Mouse (Mus musculus): Measurements from ENCODE around the gene Syt1.
A peak's percentile ranks its signal among the peaks of the same experiment; 100 is the strongest.

Gene Syt1

DNA sequence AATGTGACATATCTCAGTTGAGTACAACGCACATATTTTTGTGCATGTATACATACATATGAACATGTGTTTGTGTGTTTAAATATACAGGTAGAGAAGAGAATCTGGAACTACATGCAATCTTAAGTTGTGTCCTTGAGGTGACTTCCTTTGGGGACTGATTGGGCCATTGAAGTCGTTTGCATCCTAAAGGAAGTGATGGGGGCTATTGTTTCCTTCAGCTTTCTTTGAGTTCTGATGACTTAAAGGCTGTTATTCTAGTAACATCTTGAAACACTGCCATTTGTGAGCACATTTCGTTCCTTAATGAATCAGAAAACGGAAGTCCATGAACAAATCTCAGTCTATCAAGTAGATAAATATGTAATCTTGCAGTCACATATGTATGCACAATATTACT, 438.0 kb downstream of the Syt1 start:
- no peak for DNase-seq (ENCODE audit: low spot score)

DNA sequence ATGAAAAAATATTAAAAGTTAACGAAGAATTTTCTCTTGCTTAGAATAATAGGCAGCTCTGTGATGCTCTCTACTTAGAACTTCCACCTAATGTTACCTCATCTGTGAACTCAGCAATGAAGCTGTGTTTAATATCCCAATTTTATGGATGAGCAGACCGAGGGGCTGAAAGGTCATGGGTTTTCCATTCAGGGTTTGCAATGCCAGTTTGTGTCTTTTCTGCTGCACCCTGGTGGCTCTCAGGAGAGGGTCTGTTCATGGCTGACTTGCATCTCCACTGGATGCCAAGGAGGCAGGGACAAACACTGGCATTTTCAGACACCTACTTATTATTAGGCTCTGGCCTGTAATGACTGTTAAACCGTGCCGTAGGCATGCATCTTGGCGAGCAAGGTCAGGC, 439.7 kb downstream of the Syt1 start:
- no peak for DNase-seq (ENCODE audit: low spot score)

DNA sequence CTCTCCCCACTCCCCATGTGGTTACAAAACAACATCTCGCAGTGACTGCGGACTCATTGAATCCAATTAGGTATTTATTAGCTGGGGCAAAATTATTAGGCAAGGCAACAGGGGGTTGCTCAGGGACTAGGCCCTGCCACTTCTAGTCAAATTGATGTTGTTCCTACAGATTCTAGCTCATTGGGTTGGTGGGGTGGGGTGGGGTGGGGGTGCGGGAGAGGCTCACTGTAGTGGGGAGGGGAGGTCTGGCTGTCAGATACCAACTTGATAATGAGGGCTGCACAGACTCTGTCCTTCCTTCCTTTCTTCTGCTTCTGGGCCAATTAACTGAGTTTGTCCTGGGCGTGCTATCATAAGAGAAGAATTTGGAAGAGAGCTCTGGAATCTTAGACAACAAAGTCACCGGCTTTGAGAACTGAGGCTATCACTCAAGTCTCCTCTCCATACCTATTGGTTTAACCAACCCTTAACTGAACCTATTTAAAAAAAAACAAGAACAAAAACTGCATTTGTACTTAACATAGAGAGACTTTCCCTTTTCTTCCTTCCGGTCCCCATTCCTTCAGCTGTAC, 441.1 kb downstream of the Syt1 start:
- DNase-seq (ENCODE audit: low spot score): no peak

DNA sequence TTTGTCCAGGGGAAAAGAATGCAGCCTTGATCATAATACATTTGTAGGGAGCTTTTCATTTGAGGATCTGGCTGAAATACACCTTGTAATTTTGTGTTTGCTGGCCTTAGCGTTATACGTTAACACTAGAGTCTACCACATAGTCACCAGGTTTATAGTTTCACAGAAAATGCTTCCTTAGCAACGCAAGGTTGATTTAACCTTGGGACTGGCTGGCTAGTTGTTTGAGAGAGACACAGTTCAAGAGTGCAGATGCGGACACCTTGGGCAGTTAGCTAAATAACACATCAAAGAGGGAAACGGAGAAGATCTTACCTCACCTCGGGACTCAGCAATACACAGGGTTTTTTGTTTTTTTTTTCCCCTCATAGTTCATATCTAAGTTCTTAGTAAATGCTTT, 441.9 kb downstream of the Syt1 start:
- no peak for DNase-seq (ENCODE audit: low spot score)

DNA sequence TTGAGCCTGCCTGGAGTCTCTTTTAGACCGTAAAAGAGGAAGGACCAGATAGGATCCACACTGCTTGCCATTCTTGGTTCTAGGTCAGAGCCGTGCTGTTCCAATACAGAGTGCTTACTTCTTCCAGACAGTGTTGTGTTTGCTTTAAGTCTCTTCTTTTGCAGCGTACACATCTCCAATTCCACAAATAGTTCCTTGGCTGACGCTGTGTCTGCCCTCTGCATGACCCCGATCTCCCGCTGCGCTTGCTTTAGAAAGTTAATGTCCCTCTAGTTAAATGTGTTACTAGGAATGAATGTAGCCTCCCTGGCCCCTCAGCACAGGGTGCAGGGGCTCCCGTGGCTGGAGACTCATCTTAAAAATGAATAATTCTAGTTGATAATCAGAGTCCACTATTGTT, 442.6 kb downstream of the Syt1 start:
- no peak for DNase-seq (ENCODE audit: low spot score)

DNA sequence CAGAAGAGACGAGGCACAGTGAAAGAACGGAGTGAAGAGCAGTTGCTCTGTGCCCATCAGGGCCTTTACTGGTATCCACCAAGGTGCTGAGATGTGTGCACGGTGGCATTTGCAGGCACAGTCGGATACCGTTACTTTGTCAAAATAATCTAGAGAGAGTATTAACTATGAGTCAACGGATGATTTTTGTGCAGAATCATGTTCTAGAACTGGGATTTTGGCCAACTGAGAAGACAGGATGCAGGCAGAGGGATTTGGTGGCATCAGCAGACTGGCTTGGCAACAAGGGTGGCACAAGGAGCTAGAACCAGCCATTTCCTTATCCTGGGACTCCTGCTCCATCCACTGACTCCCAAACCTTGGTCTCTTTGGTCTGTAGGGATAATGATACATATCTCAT, 443.3 kb downstream of the Syt1 start:
- DNase-seq (ENCODE audit: low spot score): no peak

DNA sequence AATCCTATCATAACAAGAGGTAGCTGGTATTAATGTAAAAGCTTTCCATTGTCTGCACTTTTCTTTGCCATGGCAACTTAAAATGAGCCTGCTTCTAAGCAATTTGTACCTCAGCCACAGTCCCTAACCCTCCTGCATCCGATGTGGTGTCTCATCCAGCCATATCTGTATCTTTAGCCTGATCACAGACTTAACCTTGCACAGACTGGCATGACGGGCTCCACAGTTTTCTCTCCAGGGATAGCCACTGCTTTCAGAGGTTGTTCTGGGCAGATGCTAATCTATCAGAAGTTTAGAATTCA, 451.2 kb downstream of the Syt1 start:
- no peak for DNase-seq (ENCODE audit: low spot score)

DNA sequence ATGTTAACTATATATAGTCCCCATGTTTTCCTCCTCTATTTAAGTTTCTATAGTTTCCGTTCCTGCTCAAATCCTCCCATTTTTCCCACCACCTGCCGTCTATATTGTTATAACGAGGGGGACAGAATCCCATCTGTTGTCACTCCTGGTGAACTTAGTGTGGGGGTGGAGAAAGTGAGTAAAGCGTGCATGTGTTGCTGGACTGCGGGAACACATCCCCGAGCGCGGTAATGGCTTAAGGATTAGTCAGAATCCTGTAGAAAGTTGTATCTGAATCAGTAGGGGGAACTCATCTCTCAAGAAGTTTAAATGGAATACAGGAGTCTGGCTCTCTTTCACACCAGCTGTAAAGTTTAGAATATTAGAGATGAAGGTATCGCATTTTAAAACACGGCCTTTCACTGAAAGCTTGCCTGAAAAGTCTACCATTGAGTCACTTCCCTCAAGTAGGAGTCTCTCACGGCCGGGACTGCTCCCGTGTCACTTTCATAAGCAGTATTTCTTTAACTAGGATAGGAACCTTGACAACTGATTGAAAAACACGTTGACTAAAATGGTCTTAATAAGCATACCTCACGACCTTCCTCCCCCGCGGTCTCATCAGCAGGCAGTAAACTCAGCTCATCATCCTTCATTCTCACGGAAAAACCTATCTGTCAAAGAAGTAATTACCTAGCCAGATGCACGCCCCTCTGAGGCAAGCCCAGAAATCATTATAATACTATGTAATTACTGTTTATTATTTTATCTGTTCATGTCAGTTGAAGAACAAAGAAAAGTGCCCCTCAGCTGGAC, 451.8 kb downstream of the Syt1 start:
- no peak for DNase-seq (ENCODE audit: low spot score)

DNA sequence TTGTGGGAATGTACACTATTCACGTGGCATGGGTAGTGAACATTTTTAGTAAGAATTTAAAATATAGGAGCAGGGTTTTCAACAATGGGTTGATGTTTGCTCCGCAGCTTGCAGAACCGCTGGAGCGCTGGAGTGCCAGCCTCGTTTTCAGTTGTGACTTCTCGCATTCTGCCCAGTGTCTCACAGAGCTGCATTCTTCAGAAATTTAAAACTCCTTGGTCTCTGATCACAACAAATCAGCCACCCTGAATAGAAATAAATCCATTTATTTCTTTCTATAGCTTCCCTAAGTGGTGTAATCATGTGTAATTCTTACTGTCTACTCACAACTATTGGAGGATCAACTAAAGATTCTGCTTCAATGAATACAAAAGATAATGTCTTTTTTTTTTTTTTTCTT, 458.2 kb downstream of the Syt1 start:
- DNase-seq (ENCODE audit: low spot score): no peak

DNA sequence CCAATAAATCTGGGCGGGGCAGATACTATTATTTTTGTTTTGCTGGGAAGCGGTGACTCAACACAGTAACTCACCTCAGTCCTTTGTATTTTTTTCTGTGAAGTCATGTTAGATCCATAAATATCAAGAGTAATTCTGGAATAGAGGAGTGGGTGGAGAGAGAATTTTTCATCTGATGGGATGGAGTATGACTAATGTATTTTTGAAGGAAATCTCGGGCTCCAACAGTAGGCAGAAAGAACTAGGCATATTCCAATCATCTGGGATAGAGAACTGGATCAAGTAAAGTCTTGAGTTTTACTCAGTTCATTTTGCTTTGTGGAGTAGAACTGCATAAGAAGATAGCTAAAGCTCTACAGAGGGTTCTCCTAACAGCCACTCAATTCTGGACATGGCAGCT, 465.1 kb downstream of the Syt1 start:
- DNase-seq (ENCODE audit: low spot score): no peak

DNA sequence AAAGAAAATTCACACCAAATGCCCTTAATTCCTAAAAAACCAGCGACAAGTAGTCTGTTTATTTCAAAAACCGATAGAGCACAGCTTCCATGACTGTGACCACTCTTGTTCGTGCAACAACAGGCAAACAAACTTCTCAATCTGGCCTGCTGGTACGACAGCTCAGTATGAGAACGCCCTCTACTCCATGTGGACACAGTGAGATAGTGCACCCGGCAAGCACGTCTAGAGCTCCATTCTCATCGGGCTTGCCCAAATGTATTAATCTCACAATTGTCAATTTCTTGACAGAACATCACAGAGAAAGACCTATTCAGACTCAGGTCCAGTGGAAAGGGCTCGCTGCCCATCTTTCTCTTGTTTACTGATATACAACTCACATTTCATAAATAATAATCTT, 469.2 kb downstream of the Syt1 start:
- DNase-seq (ENCODE audit: low spot score): no peak

DNA sequence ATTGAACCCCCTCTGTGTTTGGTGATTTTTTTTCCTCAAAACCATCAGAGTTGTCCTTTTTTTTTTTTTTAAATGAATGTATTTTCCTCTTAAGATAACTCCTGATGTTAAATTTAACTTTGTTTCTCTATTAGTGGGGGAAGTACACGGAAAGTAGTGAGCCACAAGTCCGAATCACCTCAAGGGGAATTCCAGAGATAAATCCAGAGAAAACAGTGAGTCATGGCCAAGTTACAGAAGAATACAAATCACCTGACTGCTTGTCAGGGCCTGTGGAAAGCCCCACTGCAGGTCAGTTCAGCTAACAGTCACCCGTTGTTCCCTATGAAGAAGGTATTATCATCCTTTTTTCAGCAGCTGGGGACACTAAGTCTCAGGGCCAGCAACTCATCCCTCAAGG, 472.2 kb downstream of the Syt1 start:
- DNase-seq (ENCODE audit: low spot score): no peak

DNA sequence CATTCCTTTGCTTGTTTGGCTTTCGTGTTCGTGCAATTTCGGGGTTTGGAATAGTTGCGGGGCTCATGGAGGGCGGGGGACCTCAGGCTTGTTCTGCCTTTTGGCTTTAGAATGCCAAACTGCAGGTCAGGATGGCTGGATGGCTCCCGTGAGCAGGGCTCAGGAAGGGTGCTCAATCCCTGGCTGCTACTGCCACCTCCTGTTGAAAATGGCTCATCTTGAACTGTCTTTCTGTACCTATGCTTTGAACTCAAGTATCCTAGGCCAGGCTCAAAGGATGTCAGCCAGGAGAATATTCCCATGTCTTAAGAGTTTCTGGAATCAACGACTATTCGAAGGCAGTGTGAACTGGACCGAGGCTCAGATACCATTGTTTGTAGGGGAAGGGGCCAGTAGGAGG, 473.1 kb downstream of the Syt1 start:
- DNase-seq (ENCODE audit: low spot score): peak; percentile 1

DNA sequence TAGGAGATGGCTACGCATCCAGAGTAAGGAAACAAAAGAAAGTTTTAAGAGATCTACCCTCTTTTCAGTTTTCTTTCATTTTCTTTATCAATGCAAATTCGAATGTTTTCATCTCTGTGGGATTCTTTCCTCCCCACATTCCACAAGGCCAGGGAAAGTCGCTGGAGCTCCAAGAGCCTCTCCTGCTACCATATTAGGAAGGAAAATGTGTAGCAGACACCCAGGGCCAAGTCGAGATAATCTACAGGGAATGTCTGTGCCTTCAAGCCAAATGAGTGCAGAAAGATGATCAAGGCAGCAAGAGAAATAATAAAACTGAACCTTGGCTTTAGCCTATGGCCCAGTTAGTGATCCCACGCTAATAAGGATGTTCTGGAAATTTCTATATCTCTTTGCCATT, 474.9 kb downstream of the Syt1 start:
- DNase-seq (ENCODE audit: low spot score): no peak

DNA sequence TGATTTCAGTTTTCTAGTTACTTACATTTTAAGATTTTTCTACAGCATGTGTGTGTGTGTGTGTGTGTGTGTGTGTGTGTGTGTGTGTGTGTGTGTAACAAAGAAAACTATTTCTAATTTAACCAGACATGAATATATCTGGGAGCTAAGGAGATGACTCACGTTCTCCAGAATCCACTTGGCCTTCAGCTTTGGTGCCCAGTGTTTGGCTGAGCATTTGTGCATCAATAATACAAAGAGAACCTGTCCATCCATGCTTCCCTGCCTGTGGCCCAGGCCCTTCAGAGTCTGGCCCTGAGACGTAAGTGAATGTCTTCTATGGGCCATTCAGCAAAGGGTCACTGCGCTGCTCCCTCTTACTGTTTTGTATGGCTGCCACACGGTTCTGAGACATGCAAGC, 476.7 kb downstream of the Syt1 start:
- no peak for DNase-seq (ENCODE audit: low spot score)

DNA sequence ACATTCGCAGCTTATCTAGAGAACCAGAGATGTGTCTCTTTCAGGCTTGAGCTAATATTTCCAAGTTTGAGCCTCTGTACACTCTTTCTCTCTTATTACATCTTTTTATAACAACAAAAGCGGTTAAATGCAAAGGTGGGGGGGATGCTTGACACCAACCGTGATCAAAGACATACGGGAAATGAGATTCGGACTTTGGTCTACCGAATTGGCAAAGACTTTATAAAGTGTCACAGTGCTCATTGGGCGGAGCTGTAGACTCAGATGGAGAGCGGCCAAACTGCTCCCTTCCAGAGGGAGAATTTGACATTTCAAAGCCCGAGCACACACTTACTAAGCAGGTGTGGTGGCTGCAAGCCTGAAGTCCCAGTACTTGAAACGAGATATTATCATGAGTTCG, 477.9 kb downstream of the Syt1 start:
- DNase-seq (ENCODE audit: low spot score): no peak

DNA sequence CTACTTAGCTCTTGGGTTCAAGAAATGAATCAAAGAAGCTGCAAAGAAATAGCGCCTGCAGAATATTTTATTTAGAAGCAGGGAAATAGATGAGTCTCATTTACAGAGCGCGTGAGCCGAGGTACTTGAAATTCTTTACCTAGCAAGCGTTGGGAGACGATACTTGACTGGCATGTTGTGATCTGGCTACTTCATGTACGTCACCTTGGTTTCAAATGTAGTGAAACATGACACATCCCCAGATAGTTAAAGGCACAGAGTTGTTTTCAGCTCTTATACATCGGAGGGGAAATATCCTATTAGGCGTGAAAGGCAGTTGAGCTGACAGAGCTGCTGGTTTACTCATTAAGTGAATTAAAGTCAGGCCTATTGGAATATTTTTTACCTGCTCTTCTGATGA, 478.5 kb downstream of the Syt1 start:
- no peak for DNase-seq (ENCODE audit: low spot score)

DNA sequence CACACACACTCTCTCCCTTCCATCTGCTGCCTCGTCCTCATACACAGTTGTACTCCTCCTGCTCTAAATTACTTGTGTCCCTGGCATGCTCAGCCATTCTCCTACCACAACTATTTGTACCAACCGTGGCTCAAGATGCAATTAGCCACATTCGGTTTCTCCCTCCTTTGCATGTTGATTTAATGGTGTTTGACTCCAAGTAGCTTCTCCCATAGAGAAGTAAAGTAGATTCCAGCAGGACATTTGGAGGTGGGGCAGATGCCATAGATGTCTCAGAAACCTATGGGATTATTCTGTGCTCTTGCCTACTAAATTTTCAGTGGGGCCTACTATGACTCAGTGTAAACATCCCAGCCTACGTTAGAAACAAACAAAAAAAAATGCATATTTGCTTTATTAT, 479.1 kb downstream of the Syt1 start:
- DNase-seq (ENCODE audit: low spot score): no peak

DNA sequence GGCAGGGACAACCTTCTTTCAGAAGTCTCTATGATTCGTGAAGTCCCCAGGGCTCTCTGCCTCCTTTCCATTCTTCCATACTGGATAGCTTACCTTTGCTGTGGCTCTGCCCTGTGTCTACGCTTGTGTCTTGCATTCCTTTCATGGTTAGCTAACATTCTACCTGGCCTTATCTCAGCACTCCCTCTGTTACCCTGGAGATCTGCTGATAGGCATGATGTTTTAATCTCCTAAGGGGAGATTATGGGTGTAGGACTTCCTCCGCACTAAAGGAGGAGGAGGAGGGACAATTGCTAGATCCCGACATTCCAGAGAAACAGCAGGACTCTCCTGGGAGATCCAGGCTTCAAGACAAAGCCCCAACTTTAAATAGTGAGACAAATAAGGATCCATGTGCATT, 479.7 kb downstream of the Syt1 start:
- no peak for DNase-seq (ENCODE audit: low spot score)

DNA sequence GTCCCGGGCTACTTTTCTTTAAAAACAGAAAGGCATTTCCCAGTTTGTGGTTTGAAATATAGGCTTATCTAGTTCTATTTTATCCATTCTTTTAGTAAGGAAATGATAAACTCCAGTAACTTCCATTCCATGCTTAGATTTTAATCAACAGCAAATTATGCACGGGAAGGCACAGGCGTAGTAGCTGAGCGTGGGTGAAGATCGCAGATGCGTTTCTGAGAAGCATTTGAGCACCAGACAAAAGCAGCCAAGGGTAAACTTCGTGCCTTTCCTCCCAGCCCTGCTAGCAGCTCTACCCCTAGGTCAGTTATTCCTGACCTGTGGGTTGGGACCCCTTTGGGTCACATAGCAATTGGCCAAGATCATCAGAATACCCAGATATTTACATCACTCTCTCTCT, 482.4 kb downstream of the Syt1 start:
- DNase-seq (ENCODE audit: low spot score): no peak

DNA sequence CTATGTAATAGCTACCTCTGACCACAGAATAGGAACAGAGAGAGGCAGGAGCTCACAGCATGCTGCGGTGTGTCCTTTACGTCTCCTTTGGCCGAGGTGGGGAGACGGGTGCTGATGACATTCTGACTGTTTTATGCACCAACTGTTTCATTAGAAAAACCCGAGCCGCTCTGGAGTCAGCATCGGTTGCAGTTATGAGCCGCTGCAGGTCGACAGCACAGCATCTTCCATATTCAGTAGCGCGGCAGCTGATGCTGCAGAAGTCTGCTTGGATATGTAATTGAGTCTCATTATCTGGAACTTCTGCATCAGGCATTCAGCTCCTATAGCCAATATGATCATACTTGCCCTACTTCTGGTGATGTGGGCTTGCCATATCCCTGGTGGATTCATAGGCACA, 485.3 kb downstream of the Syt1 start:
- no peak for DNase-seq (ENCODE audit: low spot score)

DNA sequence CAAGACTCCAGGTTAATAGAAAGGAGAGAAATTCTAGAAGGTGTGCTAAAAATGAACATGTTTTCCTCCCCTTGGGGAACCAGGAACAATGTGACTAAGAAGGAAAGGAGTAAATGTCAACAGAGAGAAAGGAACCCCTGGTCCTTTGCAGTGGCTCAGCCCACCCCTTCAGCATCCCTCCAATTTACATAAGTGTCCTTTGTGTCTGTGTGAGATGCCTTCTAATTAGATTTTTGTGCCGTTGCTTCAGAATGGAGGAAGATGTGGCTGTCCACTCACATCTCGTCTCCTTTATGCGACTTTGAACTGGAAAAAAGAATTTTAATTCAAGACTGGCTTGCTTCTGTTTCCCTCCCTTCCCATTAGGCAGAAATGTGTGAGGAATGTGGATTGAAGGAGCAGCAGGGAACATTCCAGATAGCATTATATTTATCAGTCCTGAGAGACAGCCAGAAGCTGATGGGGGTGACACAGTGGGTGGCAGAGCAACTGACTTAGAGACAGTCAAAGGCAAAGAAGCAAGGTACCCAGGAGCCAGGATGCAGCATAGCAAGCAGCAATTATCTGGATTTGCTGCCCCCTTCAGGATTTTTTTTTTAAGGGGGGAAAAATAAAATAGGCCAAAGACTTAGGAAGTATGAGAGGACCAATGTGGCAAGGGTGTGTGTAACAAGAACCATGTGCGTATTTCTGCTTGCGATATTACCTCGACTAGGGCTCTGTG, 486.3 kb downstream of the Syt1 start:
- no peak for DNase-seq (ENCODE audit: low spot score)

DNA sequence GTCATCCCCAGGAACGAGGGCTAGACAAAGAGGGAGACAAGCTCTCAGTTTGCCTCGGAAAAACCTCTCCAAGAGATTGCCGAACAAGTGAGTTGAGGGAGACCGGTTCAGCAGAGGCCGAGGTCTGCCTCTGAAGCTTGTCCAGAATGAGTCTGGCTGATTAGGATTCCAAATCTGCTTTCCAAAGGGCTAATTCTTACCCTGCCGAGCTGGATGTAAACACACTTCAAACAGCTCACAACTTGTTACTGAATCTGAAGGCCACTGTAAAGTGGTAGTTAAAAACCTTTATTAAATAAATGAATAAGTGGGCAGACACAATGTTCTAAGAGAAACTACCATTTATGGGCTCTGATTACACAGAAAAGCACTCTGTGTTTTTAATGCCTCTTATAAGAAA, 491.6 kb downstream of the Syt1 start:
- DNase-seq (ENCODE audit: low spot score): no peak

DNA sequence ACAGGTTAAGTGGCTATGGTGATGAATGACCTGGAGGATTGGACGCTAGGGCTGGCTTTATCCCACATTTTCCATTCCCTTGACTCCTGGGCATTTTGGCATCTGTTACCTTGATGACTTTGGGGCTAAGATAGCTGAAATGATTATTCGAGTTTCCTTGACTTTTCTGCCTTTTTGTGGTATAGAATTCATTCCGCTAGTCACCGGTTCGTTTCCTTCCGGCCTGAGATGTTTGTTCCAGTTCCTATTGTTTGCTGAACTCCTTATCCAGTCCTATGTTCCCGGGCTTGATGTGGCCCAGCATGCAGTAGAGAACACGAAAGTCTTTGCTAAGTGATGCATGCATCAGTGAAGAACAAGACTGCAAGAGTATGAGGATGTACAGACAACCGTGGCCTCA, 493.7 kb downstream of the Syt1 start:
- no peak for DNase-seq (ENCODE audit: low spot score)

Data from c-Kit-positive CD71-positive TER-119-positive erythroid progenitor cells, embryonic 14.5 days (primary cell).